Mouse (Mus musculus) large intestine, adult 2 months (tissue): ENCODE data around the gene Dtx3. TPM values are rescaled to one million over a fixed set of nuclear protein-coding genes. Genes with fewer than 3 reads are reported as not detected.

Experiments
- DNase-seq: peaks from one replicate; pipeline ENCODE4 v3.0.0-alpha.2; 2012; ENCODE audit warnings: low read depth, low spot score
- WGBS: fragments of 180-500 bp; shearing (Covaris S2); methylation state at CpG from one replicate; pipeline ENCODE4 v1.1.7; 2018; 5-methylcytosine and 5-hydroxymethylcytosine counted together
- polyA plus RNA-seq: library from polyadenylated mRNA; depleted of rRNA; stranded (reverse); fragments of >200 nt; gene quantifications from 2 replicates; pipeline ENCODE4 v1.2.3, GENCODE M21; 2012

Dtx3 gene
- polyA plus RNA-seq, 1 experiment: 38.0 TPM

GRCm38 (mm10) chr10:127188465-127189115 is 6.9 kb downstream of the Dtx3 start:
- under 1% methylated on average over 45 of the region's 46 CpGs for WGBS
- no peak for DNase-seq

- DNase-seq: no peak
- WGBS: 4% methylated on average over 21 of the region's 21 CpGs
These were observed 7.5 kb downstream of the Dtx3 start for GRCm38 (mm10) chr10:127188079-127188453.

GRCm38 (mm10) chr10:127187371-127188078 is 8.0 kb downstream of the Dtx3 start:
- no peak for DNase-seq
- WGBS: 57% methylated on average over 10 of the region's 10 CpGs

GRCm38 (mm10) chr10:127186451-127186850 is 9.1 kb downstream of the Dtx3 start:
- no peak for DNase-seq
- 65% methylated on average over 1 of the region's 1 CpGs for WGBS

GRCm38 (mm10) chr10:127185506-127185905 is 10.0 kb downstream of the Dtx3 start:
- 80% methylated on average over 15 of the region's 15 CpGs for WGBS
- DNase-seq: no peak

GRCm38 (mm10) chr10:127185101-127185500 is 10.4 kb downstream of the Dtx3 start:
- WGBS: 72% methylated on average over 9 of the region's 9 CpGs
- no peak for DNase-seq

- no peak for DNase-seq
- 19% methylated on average over 20 of the region's 20 CpGs for WGBS
These were observed 11.8 kb downstream of the Dtx3 start for GRCm38 (mm10) chr10:127183759-127184158.

- no peak for DNase-seq
- WGBS: 88% methylated on average over 4 of the region's 4 CpGs
These were observed 12.9 kb downstream of the Dtx3 start for GRCm38 (mm10) chr10:127182624-127183023.

- DNase-seq: no peak
- WGBS: 60% methylated on average over 6 of the region's 6 CpGs
These were observed 14.0 kb downstream of the Dtx3 start for GRCm38 (mm10) chr10:127181566-127181965.

- 45% methylated on average over 3 of the region's 3 CpGs for WGBS
- no peak for DNase-seq
These were observed 14.9 kb downstream of the Dtx3 start for GRCm38 (mm10) chr10:127180695-127181047.

- DNase-seq: no peak
- WGBS: 4% methylated on average over 34 of the region's 34 CpGs
These were observed 15.4 kb downstream of the Dtx3 start, which contains the start of gene Slc26a10 for GRCm38 (mm10) chr10:127179871-127180694. Gene Slc26a10, minus strand, starts transcription at chr10:127180645.

GRCm38 (mm10) chr10:127178286-127179027 is 17.1 kb downstream of the Dtx3 start:
- 7% methylated on average over 41 of the region's 41 CpGs for WGBS
- no peak for DNase-seq

GRCm38 (mm10) chr10:127177719-127178118 is 17.8 kb downstream of the Dtx3 start:
- DNase-seq: no peak
- 1% methylated on average over 23 of the region's 23 CpGs for WGBS

- no peak for DNase-seq
- 27% methylated on average over 9 of the region's 9 CpGs for WGBS
These were observed 18.3 kb downstream of the Dtx3 start for GRCm38 (mm10) chr10:127177235-127177634.

- 7% methylated on average over 7 of the region's 7 CpGs for WGBS
- no peak for DNase-seq
These were observed 18.8 kb downstream of the Dtx3 start for GRCm38 (mm10) chr10:127176756-127177155.

GRCm38 (mm10) chr10:127176228-127176627 is 19.3 kb downstream of the Dtx3 start:
- 41% methylated on average over 3 of the region's 3 CpGs for WGBS
- DNase-seq: no peak

- 66% methylated on average over 7 of the region's 7 CpGs for WGBS
- no peak for DNase-seq
These were observed 21.4 kb downstream of the Dtx3 start for GRCm38 (mm10) chr10:127174170-127174569.

- 74% methylated on average over 16 of the region's 16 CpGs for whole genome bisulfite sequencing
- DNase-seq: no peak
These were observed 22.1 kb downstream of the Dtx3 start for GRCm38 (mm10) chr10:127173148-127174065.
